Mouse (Mus musculus) bone marrow macrophage, adult 2 months (primary cell): Measurements from ENCODE around the gene Rab25. TPM values are rescaled to one million over a fixed set of nuclear protein-coding genes. Genes with fewer than 3 reads are reported as not detected.
"Not testable (repeated sequence)": the region's sequence is repeated elsewhere in the genome, so short reads cannot be mapped to it uniquely, and the experiment has no call there.

Experiments used
- H3K27ac ChIP-seq: 2 replicates; pipeline ENCODE4 v1.5.1; 2012; ENCODE audit warnings: low read depth, low read length; ENCODE audit not compliant: insufficient read depth
- H3K4me1 ChIP-seq: 2 replicates; pipeline ENCODE4 v1.6.1; 2012; ENCODE audit warnings: low read length; ENCODE audit not compliant: control insufficient read depth, insufficient read depth
- H3K4me3 ChIP-seq: 2 replicates; pipeline ENCODE4 v1.5.1; 2012; ENCODE audit warnings: mild to moderate bottlenecking, low read length, moderate library complexity; ENCODE audit not compliant: insufficient read depth
- CTCF ChIP-seq: IDR thresholded peaks from 2 replicates; pipeline ENCODE4 v1.5.1; 2012; ENCODE audit warnings: low read depth, mild to moderate bottlenecking, low read length, moderate library complexity
- POLR2A ChIP-seq: IDR thresholded peaks from 2 replicates; pipeline ENCODE4 v1.6.1; 2012; ENCODE audit warnings: mild to moderate bottlenecking, low read depth, low read length, borderline replicate concordance
- polyA plus RNA-seq: library from polyadenylated mRNA; stranded (reverse); fragments of >200 nt; gene quantifications from 2 replicates; pipeline ENCODE4 v1.2.4, GENCODE M21; 2012; ENCODE audit not compliant: missing spikeins, insufficient read depth, insufficient read length

Gene Rab25
- polyA plus RNA-seq, result not detected in 2 replicates

DNA sequence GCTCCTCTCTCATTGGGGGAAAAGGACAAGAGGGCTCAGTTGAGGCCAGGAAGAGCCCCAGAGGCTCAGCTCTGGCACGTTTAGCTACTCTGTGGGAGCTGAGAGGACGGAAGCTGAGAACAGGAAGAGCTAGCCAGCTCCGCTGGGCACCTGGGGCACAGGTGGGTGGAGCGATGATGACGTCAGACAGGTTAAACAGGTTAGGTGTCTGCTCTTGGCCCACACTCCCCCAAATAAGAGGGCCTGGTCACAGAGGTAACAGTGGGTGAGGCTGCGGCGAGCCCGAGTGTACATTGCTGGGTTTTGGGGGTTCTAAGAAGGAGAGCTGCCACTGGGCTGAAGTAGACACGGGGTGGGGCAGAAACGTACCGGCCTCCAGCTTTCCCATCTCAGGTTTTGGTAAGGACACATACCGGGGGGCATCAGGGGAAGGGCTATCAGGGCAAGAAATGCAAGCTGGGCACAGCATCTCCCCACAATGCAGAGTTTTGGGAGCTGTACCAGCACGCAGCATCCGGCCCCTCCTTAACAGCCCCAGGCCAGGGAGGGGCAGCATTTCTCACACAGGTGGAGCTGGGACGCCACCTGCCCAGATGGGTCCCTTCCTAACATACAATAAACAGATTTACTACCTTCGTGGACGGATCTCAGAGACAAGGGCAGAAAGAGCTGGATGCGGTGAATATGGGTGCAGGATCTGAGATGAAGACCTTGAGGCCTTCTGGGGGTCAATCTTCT is at the start of gene Rab25:
Rab25 (minus strand) TSS at position 121 of the 738 bp plus-strand sequence.
- peaks cover 11% of the 10 kb centered on the region for H3K4me1 ChIP-seq
- H3K27ac ChIP-seq, result no peak within 1 kb of the TSS
- TF ChIP-seq POLR2A (no peak), CTCF (no peak)
- no peak within 1 kb of the TSS for H3K4me3 ChIP-seq

- peaks cover 17% of the 10 kb centered on the region for H3K4me1 ChIP-seq
- not testable (repeated sequence) for H3K4me3 ChIP-seq, H3K27ac ChIP-seq
Observed at GRCm38 (mm10) chr3:88596547-88596946, 48.4 kb upstream of the Rab25 start.

DNA sequence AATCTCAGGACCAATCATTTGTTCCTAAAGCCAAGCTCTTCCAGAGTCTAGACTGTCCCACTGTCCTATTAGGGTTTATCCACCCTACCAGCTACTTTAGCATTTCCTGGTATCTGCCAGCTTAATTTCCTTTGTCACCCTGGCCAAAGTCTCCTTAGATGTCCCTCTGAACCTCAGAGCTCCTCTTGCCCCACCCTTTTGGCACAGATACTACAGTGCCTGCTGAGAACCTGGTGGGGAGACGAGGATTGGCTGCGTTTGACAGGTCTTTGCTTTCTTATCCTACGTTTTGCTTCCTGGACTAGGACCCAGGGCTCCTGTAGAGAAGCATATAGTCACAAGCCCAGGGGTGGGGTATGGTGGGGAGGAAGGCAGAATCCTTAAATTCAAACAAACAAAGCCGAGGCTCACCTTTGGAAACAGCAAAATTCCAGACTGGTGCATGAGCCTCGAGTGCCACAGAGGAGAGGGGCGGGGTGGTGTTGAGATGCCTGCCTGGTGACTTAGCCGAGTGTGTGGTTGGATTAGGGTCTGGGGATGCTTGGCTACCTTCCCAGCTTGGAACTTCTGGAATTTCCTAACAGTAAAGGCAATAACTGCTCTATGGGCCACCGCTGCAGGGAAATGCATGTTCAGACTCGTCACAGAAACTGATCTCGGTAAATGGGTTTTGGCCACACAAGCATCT is 45.9 kb upstream of the Rab25 start:
- no peak for TF ChIP-seq CTCF
- Histone ChIP-seq H3K27ac (no peak overlapping the region), H3K4me1 (peaks cover 17% of the 10 kb centered on the region), H3K4me3 (no peak overlapping the region)

- Histone ChIP-seq H3K27ac (peak overlapping the region; percentile 5; the same call in 1 of the 2 replicates), H3K4me3 (peak overlapping the region; percentile 1; the same call in 1 of the 2 replicates), H3K4me1 (peaks cover 17% of the 10 kb centered on the region)
- TF ChIP-seq CTCF (no peak), POLR2A (no peak)
Observed at GRCm38 (mm10) chr3:88592942-88593576, 45.0 kb upstream of the Rab25 start.

GRCm38 (mm10) chr3:88591950-88592731 is 44.0 kb upstream of the Rab25 start:
- no peak overlapping the region for H3K4me3 ChIP-seq
- TF ChIP-seq CTCF, result no peak
- TF ChIP-seq POLR2A, result no peak
- peaks cover 17% of the 10 kb centered on the region for H3K4me1 ChIP-seq
- H3K27ac ChIP-seq, result peak overlapping the region; percentile 29

GRCm38 (mm10) chr3:88591044-88591443 is 42.9 kb upstream of the Rab25 start:
- H3K4me1 ChIP-seq, result peaks cover 17% of the 10 kb centered on the region
- no peak overlapping the region for H3K27ac ChIP-seq
- TF ChIP-seq CTCF, result no peak
- TF ChIP-seq POLR2A, result no peak
- no peak overlapping the region for H3K4me3 ChIP-seq

GRCm38 (mm10) chr3:88590246-88590645 is 42.1 kb upstream of the Rab25 start:
- TF ChIP-seq CTCF, result no peak
- H3K27ac ChIP-seq, result no peak overlapping the region
- H3K4me1 ChIP-seq, result peaks cover 17% of the 10 kb centered on the region
- H3K4me3 ChIP-seq, result no peak overlapping the region

GRCm38 (mm10) chr3:88586640-88587039 is 38.5 kb upstream of the Rab25 start:
- Histone ChIP-seq H3K4me1 (no peaks in the 10 kb centered on the region), H3K4me3 (no peak overlapping the region), H3K27ac (no peak overlapping the region)
- TF ChIP-seq POLR2A, result no peak
- no peak for TF ChIP-seq CTCF

DNA sequence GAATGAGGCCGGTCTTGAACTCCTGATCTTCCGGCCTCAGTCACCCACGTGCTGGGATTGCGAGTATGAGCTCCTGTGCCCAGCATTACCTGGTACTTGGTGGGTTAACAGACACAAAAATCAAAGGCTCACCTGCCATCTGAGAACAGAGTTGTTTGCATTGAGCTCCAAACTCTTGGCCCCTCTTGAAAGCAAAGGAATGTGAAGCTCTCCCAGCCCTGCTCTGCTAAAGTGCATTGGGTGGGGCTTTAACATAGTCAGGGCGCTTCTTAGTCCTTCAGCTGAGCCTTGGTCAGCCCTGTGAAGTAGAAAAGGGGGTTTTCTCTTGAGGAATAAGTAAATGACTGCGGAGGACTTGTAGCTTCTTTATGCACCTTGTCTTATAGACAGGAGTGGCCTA is 37.7 kb upstream of the Rab25 start:
- TF ChIP-seq CTCF (no peak), POLR2A (no peak)

More for the DNA sequence above, 37.7 kb upstream of the Rab25 start:
- no peak overlapping the region for H3K4me3 ChIP-seq
- 0 out of 2 replicates have a peak, but pooled peaks cover 4% of the 10 kb centered on the region for H3K4me1 ChIP-seq
- no peak overlapping the region for H3K27ac ChIP-seq
